Mouse (Mus musculus) kidney, adult 9 months (tissue): Measurements from ENCODE around the gene Pacsin1.
"Not testable (repeated sequence)": the region's sequence is repeated elsewhere in the genome, so short reads cannot be mapped to it uniquely, and the experiment has no call there.

Experiments used
- DNase-seq: peaks from one replicate; pipeline ENCODE4 v3.0.0; 2022

Pacsin1 gene

DNA sequence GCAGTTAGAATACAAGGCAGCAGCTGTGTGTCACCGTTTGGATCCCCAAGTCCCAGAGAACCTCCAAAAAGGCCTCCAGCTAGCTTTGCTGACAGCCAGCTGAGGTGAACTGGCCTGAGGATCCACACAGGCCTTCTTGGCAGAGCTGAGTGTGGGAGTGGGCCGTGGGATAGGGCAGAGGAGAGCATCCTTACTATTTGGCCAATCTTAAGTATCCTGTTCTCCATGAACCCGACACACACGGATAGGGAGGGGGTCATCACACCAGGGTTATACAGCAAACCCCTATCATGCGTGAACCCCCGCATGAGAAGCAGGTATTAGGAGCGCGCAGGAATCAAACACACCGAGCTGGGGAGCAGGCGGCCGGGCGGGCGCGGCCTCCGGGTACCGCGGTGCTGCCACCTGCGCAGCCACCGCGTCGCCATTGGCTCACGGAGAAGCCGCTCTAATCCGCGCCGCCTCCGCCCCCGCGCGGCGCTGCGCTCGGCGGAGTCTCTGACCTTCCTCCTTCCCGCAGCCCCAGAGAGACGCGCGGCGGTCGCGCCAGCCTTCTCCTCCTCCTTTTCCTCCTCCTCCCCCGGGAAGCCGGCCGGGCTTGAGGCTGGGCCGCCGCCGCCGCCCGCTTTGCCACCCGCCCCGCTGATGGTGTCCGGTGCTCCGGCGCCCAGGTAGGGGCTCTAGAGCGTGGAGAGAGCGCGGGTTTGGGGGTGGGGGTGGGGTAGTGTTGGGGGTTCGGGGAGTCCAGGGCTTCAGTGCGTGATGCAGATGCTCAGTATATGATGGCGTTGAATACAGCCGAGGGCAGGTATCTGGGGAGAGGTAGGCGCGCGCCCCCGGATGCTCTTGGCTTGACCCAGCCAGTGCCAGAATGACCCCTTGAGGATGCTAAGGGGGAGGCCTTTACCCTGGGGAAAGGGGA, at the start of gene Pacsin1:
TSS of gene Pacsin1 (plus strand) at position 421 of the 922 bp plus-strand sequence.
- no peak for DNase-seq

DNA sequence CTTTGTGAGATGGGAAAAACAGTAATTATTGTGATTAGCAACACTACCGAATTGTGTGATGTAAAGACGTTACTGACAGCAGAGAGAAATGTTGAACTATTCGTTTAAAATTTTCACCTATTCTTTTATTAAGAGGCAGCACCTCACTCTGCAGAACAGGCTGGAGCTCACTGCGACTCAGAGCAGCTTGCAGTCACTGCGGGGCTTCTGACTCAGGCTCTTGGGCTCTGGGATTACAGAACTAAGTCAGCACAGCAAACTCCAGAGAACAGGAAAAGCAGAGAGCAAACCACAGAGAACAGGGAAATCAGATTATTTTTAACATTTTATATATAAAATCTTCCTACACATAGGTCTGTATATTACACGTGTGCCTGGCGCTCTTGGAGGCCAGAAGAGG, 45.7 kb upstream of the Pacsin1 start:
- no peak for DNase-seq

DNA sequence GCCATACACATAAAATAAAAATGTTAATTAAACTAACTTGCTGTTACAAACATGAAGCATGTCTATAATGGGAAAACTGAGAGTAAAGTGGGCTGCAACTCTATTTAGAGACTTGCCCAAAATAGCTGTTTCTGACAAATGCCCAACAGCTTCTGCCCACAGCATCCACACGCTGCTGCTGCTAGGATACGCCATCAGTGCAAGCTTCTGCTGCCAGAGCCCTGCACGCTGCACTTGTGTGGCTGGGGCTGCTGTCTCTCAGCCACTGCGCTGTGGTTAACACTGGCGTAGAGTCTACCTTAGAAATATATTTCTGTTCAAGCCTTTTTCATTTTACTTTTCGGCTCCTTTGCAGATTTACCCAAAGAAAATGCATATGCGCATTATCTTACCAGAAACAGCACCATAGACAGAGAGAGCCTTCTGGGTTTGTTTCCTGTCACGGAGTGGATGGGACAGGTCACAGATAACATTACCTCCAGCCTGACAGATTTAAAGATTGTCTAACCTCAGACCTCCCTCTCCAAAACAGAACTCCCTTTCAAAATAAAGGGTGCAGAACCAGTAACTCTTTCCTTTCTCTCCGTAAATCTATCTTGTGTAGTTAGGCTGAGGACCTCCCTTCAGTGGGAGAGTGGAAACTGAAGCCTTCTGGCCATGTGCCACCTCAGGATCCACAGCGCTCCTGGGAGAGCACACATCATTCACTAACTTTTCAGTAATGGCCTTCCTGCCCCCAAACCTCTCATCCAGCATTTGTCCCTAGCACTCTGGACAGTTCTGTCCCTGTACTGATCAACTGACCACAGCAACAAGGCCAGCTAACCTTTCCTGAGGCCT, 44.4 kb upstream of the Pacsin1 start:
- no peak for DNase-seq

DNA sequence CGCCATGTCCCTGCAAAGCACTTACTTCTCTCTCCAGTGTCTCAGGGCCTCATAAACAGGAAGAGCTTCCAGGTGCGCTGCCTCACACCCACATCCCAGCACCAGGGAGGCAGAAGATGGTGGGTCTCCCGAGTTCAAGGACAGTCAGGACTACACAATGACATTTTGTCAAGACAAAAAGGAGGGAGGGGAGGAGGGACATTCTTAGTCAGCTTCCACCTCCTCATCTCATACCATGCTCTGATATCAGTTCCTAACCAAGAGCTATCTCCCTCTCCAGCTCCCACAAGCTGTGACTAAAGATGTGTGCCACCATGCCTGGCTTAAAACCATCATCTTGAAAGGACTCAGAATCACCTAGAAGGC, 43.8 kb upstream of the Pacsin1 start:
- no peak for DNase-seq

DNA sequence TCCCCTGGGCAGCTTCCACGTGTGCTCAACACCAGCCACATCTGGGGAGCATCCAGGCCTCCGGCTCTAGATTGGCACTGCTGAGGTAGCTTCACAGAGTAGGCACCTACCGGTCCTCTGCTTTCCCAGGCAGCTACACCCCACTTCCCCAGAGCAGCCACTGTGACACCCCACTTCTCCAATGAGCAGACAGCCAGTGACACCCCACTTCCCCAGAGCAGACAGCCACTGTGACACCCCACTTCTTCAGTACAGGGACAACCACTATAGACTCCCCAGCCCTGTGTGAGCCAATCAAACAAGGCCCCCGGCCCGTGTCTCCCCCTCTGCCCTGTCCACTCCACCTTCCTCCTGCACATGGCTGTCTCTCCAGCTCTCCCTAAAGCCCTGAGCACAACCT, 43.3 kb upstream of the Pacsin1 start:
- DNase-seq: no peak

DNA sequence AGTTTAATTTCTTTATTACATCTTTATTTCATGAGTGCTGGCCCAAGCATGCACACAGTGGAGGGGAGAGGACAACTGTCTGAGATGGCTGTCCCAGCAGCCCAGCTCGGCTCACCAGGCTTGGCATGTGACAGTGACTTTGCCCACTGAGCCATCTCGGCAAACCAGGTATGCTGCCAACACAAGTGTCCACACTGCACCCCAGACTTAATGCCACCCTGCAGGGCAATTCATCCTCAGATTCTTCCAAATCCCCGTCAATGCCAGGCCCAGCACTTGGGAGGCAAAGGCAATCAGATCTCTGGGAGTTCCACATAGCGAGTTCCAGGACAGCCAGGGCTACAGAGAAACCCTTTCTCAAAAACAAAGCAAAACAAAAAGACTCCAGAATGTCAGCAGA, 42.3 kb upstream of the Pacsin1 start:
- DNase-seq: no peak

DNA sequence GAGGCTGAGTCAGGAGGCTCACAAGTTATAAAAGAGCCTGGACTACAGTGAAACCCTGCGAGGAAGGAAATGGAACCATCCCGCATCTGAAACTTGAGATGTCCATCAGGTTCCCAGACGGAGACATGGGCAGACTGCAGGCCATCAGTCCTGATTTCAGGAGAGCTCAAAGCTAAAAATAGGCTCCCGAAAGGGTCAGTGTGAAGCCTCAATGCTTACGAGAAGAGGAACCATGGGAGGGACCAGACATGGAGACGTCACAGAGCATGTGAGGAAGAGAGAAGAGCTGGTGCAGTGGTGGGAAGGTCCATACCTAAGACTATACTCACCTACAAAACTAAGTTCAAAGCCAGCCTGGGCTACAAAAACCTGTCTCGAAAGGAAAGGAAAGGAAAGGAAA, 39.9 kb upstream of the Pacsin1 start:
- DNase-seq: no peak

DNA sequence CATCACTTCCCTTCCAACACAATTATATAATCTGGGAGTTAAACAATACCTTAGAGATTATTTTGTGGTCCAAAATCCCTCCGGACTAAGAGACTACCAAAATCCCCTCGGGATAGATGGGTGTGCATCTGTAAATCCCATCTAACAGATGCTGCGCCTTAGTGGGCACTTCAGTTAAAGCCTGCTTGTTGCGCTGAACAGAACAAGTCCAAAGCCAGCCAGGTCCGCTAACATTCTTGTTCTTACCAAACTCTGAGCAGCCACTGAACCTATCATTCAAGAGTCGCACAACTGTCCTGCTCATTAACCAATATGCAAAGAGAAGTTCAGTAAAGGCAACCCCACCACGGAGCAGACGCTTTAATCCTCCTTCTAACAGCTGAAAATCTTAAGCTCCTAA, 34.1 kb upstream of the Pacsin1 start:
- no peak for DNase-seq

DNA sequence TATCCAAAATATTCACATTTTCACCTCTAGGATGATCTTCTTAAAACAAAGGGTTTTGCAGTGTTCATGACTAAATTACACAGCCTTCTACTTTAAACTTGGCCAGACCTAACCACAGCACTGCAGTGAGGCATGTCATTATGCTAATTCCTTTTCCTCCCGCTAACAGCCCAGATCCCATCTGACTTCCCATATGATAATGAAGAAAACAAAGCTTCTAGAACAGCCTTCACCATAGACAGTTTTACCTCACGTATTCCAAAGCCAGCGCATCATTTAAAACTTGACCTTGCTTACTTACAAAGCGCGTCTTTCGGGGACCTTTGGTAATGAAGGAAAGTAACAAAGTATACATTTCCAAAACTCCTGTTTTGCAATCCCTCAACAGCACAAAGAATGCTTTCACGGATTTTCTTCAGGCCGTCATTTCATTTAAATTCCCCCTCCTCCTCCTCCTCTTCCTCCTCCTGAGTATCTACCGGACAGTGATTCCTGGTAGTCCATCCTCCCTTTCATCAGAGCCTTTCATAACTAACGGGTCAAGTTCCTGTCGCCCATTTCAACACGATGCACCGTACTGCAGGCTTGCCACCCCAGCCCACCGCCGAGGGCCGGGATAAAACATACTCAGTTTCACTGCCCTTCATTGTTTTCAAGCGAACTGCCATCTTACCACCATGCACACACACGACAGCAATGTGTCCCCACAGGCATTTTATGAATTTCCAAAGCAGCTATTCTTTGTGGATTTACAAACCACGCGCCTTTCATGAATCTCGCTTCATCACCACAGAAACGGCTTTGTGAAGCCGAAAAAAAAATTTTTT, 33.4 kb upstream of the Pacsin1 start:
- no peak for DNase-seq

DNA sequence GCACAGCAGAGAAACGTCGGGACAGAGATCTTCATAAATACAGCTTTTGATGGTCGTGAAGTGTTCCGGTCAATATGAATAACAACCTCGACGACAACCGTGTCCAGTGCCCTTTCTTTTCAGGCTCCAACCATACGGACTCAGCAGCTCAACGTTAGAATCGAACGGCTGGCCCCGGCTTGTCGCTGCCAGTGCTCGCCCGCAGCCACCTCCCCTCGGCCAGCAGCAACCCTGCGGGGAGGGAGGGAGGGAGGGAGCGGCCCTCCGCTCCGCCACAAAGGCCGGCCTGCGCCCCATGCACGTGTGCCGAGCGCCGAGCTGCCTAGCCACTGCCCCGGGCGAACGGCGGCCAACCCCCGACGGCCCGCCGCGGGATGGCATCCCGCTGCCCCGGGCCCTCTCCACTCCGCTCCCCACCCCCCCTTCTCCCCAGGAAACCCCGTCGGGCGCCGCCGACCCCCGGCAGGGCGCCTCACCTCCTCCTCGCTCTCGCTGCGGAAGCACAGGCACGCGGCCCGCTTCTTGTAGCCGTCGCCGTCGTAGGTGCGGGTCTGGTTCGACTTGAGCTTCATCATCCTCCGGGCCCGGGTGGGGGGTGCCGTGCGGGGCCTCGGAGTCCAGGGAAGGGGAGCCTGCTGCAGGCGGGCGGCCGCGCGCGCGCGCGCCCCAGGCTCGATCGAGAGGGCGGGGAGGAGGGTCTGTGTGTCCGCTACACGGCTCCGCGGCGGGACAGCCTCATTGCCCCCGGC, 32.5 kb upstream of the Pacsin1 start:
- DNase-seq: no peak

DNA sequence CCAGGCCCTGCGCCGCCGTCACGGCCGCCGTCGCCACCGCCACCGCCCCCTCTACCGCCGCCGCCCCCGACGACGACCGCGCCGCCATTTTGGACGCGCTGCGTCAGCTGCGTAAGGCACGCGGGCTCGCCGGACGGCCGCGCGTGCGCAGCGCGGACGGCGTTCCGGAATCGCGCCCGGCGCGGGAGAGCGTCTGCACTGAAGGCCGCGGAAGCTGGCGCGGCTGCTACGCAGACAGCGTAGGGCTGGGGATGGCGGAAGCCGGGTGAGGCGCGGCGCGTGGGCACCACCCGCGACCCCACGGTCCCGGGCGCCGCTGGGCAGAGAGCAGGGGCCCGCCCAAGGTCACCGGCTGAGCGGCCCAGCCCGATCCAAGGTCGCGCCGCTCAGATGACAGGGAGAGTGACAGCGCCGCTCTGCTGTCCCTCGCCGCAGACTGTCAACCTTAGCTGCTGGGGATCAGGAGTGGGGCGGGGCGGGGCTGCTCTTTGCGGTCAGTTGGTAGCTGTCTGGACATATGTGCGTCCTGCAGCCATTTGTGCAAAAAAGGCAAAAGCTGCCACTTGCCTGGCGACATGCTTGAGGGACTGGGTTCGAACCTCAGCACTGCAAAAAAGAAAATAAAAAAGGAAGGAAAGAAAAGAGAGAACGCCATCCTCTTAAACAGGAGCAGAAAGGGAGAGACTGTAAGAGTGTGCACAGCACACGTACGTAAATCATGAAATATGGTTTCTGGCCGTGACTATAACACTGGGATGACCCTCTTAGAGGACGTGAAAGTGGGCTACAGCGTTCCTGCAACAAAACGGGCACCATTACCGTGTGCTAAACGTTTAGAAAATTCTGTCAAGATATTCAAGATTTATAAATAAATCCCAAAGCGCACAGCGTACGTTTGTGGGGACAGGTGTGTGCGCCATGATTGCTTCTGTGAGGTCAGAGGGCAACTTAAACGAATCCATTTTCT, 31.7 kb upstream of the Pacsin1 start, which contains the start of gene Nudt3:
TSS of gene Nudt3 (minus strand) at position 136 of the 967 bp plus-strand sequence.
- peak; percentile 87 for DNase-seq

DNA sequence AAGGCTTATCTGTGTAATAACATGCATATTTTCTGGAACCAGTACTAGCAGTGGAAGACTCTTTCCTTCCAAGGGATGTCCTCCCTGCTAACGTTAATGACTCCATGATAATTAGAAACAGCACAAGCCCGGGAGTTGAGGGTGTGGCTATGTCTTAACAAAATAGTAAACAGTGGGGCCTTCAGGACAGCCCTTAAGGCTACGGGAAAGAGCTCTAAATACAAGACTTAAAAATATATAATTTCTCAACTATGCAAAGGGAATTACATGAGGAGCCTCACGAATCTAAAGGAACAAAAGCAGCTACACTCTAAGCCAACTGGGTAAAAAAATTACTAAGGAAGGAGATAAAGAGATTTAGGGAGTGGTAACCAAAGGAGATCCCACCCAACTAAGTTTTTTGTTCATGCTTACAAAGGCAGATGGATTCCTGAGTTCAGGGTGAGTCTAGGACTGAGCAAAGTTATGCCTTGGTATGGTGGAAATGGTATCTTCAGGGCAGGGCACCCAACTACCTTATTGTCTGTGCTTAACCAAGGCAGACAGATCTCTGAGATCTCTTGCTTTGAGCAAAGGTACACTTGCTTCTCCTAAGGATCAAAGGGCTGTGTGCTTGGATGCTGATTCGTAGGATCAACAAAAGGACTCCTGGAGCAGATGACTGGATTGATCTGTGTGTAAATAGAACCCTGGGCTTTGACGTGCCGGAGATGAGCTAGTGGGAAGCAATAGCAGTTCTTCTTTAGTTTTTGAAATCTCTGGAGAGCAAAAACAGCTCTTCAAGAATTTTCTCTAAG, 29.7 kb upstream of the Pacsin1 start:
- DNase-seq: no peak

DNA sequence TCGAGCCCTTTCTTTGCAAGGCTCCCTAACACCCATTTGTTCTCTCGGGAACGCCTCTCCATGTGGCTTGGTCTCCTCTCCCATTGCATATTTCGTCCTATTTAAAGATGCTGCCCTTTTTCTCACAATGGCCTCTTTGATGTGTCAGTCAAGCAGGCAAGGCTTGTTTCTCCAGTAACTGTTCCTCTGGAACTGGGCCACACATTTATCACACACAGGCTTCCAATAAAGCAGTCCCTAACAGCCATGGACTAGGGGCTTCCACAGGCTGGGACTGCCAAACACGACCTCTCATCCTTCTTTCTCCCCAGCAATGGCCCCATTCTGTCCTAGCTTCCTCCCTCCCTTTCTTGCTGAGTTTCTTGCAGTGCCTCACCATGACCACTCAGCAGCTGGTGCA, 28.6 kb upstream of the Pacsin1 start:
- no peak for DNase-seq

DNA sequence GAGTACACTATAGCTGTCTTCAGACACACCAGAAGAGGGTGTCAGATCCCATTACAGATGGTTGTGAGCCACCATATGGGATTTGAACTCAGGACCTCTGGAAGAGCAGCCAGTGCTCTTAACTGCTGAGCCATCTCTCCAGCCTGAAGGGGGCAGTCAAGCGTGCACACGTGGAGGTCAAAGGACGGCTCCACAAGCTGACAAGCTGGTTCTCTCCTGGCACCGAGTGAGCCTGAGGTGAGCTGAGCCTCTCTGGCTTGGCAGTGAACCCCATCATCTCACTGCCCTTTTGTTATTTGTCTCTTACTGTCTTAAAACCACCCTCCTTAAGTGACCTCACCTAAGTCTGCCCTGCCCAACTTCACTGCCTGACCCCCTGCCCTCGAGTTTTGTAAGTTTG, 27.9 kb upstream of the Pacsin1 start:
- peak; percentile 86 for DNase-seq

DNA sequence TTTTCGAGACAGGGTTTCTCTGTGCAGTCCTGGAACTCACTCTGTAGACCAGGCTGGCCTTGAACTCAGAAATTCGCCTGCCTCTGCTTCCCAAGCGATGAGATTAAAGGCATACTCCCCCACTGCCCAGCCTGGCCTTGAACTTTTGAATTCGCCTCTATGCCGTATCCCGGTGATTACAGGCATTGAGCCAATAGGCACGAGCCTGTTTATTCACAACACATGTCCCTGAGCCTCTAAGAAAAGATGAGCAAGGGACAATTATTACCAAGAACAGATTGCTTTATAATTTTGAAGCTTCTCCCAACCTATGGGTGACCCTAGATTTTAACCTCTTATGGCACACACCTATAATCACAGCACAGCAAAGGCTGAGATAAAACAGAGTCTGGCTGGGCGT, 26.9 kb upstream of the Pacsin1 start:
- DNase-seq: no peak

DNA sequence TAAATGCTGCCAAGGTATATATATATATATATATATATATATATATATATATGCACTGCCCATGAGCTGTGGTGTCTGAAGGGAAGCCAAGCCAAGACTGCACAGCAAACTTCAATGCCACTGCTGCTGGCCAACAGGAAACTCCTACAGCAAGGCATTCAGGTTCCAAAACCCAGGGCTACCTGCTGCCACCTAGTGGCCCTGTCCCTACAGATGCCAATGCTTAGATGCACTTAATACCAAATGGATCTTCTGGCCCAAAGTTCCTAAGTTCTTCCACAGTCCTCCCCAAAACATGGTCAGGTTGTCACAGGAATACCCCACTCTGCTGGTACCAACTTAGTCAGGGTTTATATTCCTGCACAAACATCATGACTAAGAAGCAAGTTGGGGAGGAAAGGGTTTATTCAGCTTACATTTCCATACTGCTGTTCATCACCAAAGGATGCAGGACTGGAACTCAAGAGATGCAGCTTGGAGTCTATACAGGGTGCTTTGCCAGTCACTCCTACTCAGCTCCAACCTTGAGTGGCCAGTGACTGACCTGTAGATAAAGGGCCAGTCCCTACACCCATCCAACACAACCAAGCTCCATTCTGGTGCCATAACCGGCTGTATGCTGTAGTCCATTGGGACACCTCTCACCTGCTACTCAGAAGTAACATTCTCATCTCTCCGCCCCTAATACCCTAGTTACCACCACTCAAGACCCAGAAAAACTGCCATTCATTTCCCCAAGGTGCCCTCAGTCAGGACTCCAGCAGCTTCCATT, 25.9 kb upstream of the Pacsin1 start:
- DNase-seq: peak; percentile 90

DNA sequence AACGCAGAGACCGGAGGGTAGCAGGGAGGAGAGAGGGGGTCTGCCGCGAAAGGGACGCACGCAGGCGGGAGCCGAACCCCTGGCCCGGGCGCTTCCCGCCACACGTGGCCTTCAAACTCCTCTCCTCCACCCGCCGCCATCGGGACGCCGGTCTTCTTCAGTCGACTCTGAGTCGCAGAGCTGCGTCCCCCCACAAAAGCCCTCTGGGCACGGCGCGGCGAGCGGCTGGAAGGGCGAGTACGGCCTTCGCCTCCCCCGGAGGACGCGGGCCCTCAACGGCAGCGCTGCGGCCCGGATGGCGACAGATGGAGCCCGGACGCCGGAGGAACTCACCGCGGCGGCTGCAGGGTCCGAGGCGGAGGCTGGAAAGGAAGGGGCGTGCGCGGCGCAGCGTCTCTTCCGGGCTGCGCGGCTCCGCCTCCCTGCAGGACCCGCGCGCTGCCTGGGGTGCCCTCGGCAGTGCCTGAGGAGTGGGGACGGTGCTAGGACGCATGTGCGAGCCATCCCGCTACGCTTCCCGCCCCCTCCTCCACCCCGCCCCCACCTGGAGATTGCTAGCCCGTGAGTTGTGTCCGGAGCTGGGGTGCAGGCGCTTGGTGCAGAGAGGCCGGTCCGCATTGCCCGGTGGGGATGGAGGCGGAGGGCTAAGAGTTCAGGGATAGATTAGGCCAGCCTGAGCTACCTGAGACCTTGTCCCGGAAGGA, 20.3 kb upstream of the Pacsin1 start, which contains the start of gene RPS10-NUDT3:
TSS of gene RPS10-NUDT3 (minus strand) at position 352 of the 704 bp plus-strand sequence.
- DNase-seq: peak; percentile 89

DNA sequence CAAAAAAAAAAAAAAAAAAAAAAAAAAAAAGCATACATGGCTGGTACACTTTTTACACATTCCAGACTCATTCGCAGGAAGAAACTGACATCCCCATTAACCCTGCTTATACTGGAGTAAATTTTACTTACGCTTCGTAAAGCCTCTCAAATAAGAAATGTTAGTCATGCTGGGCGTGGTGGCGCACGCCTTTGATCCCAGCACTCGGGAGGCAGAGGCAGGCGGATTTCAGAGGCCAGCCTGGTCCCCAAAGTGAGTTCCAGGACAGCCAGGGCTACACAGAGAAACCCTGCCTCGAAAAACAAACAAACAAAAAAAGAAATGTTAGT, 19.8 kb upstream of the Pacsin1 start:
- DNase-seq: not testable (repeated sequence)
